ENCODE assay signal across 8 mouse cellular contexts in the genomic region with DNA sequence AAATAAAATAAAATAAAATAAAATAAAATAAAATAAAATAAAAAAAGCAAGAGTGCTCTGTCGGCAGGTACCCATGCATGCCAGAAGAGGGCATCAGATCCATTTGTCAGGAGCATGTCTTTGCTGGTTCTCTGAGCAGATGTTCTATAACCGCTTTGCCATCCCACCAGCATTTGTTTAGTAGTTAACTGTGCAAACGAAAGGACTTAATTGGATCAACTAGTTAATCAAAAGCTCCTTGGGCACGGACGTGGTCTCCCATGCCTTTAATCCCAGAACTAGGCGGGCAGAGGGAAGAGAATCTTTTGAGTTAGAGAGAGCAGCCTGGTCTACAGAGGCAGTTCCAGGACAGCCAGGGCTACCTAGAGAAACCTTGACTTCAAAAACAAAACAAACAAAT. TPM values are rescaled to one million over a fixed set of nuclear protein-coding genes. Genes with fewer than 3 reads are reported as not detected.
DNase-seq lines count a peak whose midpoint lies in the region; ATAC-seq and TF ChIP-seq lines count a peak whose summit lies in the region.

No protein-coding gene starts in this region.

- H3K4me2 ChIP-seq in heart, embryonic 13.5 days = peak overlapping the region; percentile 73
- H3K4me2 ChIP-seq in CH12.LX (ENCODE audit: insufficient read depth, low read depth, poor library complexity, severe bottlenecking) = peak overlapping the region; percentile 93

- H3K79me2 ChIP-seq in CH12.LX (replicated peaks; ENCODE audit: control insufficient read depth, extremely low read depth, insufficient read depth, poor library complexity, severe bottlenecking) = no peaks in the 10 kb centered on the region

- no peaks in the 10 kb centered on the region for H3K36me3 ChIP-seq in heart, embryonic 13.5 days
- H3K36me3 ChIP-seq in CH12.LX (replicated peaks in 1 of 2; ENCODE audit: control insufficient read depth in 1 of 2, insufficient read depth in 1 of 2, low read length in 1 of 2) = no peaks in the 10 kb centered on the region

- TF ChIP-seq EP300 in CH12.LX (IDR thresholded peaks at IDR 0.05; ENCODE audit: low read length) = no peak

- peak; percentile 23 to 72; a peak in 2 of 4 replicates for TF ChIP-seq CTCF in CH12.LX (conservative IDR thresholded peaks at IDR 0.05 in 1 of 2, IDR thresholded peaks at IDR 0.05 in 1 of 2; ENCODE audit: low read depth in 2 of 2, low read length in 2 of 2)

- ATAC-seq in heart, embryonic 13.5 days (ENCODE audit: extremely low read depth, insufficient number of reproducible peaks, low FRiP score, low TSS enrichment) = no peak

- H3K4me1 ChIP-seq in heart, embryonic 13.5 days = peaks cover 11% of the 10 kb centered on the region; the same call in 1 of the 2 replicates
- H3K4me1 ChIP-seq in CH12.LX (ENCODE audit: control insufficient read depth in 1 of 2, insufficient read depth in 2 of 2) = peaks cover 2 to 18% of the 10 kb centered on the region in 2 experiments; a peak in 3 of 4 replicates

- TF ChIP-seq RAD21 in CH12.LX (IDR thresholded peaks at IDR 0.05; ENCODE audit: low read depth, low read length) = peak; percentile 69

- H3K9me3 ChIP-seq in heart, embryonic 13.5 days = no peaks in the 10 kb centered on the region
- no peaks in the 10 kb centered on the region for H3K9me3 ChIP-seq in CH12.LX (replicated peaks; ENCODE audit: low read length)

- no peak for TF ChIP-seq POLR2A in CH12.LX (IDR thresholded peaks at IDR 0.05; ENCODE audit: low read depth, low read length)

- dilution Hi-C loops in CH12.LX (cut with MboI; ENCODE audit: extremely low pct_ligation_motif_present, extremely low pct_unique_long_range_greater_than_20kb, low sequenced_read_pairs) = no loop called here

- no peak overlapping the region for H3K27ac ChIP-seq in heart, embryonic 13.5 days (replicated peaks)
- no peak overlapping the region for H3K27ac ChIP-seq in CH12.LX (ENCODE audit: insufficient read depth, low read depth)

- H3K27me3 ChIP-seq in heart, embryonic 13.5 days (replicated peaks) = peaks cover 83% of the 10 kb centered on the region
- H3K27me3 ChIP-seq in CH12.LX (replicated peaks) = peaks cover 32% of the 10 kb centered on the region

- H3K9ac ChIP-seq in heart, embryonic 13.5 days = no peak overlapping the region
- H3K9ac ChIP-seq in CH12.LX (ENCODE audit: insufficient read depth, low read depth) = no peak overlapping the region

- peak overlapping the region; percentile 52 for H3K4me3 ChIP-seq in heart, embryonic 13.5 days
- no peak overlapping the region for H3K4me3 ChIP-seq in CH12.LX (replicated peaks in 1 of 3; ENCODE audit: low read depth in 2 of 3, low read length in 2 of 3, poor library complexity in 1 of 3)

- in situ Hi-C loops in CH12.LX (cut with MboI; ENCODE audit: low pct_ligation_motif_present, low pct_unique_long_range_greater_than_20kb, low sequenced_read_pairs) = loop anchor here (10.0 kb wide), 1 partner anchor 178 kb away; no protein-coding TSS in a partner anchor

- no peak for DNase-seq in heart, postnatal 4 days
- peak; percentile 62 for DNase-seq in CH12.LX (ENCODE audit: extremely low read depth)
- DNase-seq in embryo, embryonic 11 days = peak; percentile 72
- peak; percentile 23 to 30 for DNase-seq in kidney, postnatal 36 days
- DNase-seq in retina, postnatal 1 day = peak; percentile 92
- no peak for DNase-seq in gastrocnemius, adult 8-10 months (ENCODE audit: low spot score in 2 of 2)
- no peak for DNase-seq in testis, postnatal 14 days (ENCODE audit: low spot score)

- WGBS in heart, embryonic 13.5 days = 5% methylated on average over 6 of the region's 6 CpGs

TF ChIP-seq in CH12.LX, 34 proteins besides CTCF, POLR2A, EP300 and RAD21:
- no peak for TF ChIP-seq TBP (conservative IDR thresholded peaks at IDR 0.05; ENCODE audit: low read depth, low read length)
- no peak for TF ChIP-seq SIN3A (IDR thresholded peaks at IDR 0.05; ENCODE audit: low read length)
- TF ChIP-seq JUND (conservative IDR thresholded peaks at IDR 0.05; ENCODE audit: low read depth, low read length) = no peak
- peak; percentile 60 for TF ChIP-seq SMC3 (IDR thresholded peaks at IDR 0.05; ENCODE audit: low read depth, low read length)
- no peak for TF ChIP-seq PAX5 (IDR thresholded peaks at IDR 0.05; ENCODE audit: low read length)
- TF ChIP-seq MAX (IDR thresholded peaks at IDR 0.05; ENCODE audit: low read length) = no peak
- TF ChIP-seq GABPA (IDR thresholded peaks at IDR 0.05; ENCODE audit: insufficient replicate concordance, low read depth, low read length) = no peak
- no peak for TF ChIP-seq BHLHE40 (IDR thresholded peaks at IDR 0.05; ENCODE audit: low read depth, low read length)
- TF ChIP-seq USF1 (IDR thresholded peaks at IDR 0.05; ENCODE audit: low read depth, low read length) = no peak
- TF ChIP-seq ZKSCAN1 (IDR thresholded peaks at IDR 0.05; ENCODE audit: borderline replicate concordance, low read depth, low read length) = peak; percentile 48; the same call in 1 of the 2 replicates
- TF ChIP-seq E2F4 (IDR thresholded peaks at IDR 0.05; ENCODE audit: insufficient replicate concordance, low read depth, low read length) = no peak
- TF ChIP-seq ZC3H11A (IDR thresholded peaks at IDR 0.05; ENCODE audit: low read depth, low read length) = peak; percentile 38; the same call in 1 of the 2 replicates
- TF ChIP-seq MAFK (IDR thresholded peaks at IDR 0.05; ENCODE audit: insufficient replicate concordance, low read length) = no peak
- TF ChIP-seq MYC (IDR thresholded peaks at IDR 0.05; ENCODE audit: low read depth, low read length) = peak; percentile 55; the same call in 1 of the 2 replicates
- TF ChIP-seq POLR2AphosphoS2 (IDR thresholded peaks at IDR 0.05; ENCODE audit: low read depth, low read length) = no peak
- no peak for TF ChIP-seq MXI1 (IDR thresholded peaks at IDR 0.05; ENCODE audit: low read depth, low read length)
- no peak for TF ChIP-seq NELFE (IDR thresholded peaks at IDR 0.05; ENCODE audit: low read depth, low read length)
- TF ChIP-seq JUN (IDR thresholded peaks at IDR 0.05; ENCODE audit: insufficient read depth, low read depth, low read length) = peak; percentile 21; the same call in 1 of the 2 replicates
- no peak for TF ChIP-seq USF2 (conservative IDR thresholded peaks at IDR 0.05; ENCODE audit: low read depth, low read length)
- 0 out of 2 replicates have a peak, but pooled peaks have one; percentile 56 for TF ChIP-seq MAZ (IDR thresholded peaks at IDR 0.05; ENCODE audit: low read depth, low read length)
- no peak for TF ChIP-seq ZMIZ1 (IDR thresholded peaks at IDR 0.05; ENCODE audit: low read depth, low read length)
- no peak for TF ChIP-seq ELF1 (IDR thresholded peaks at IDR 0.05; ENCODE audit: low read depth, low read length)
- TF ChIP-seq CHD1 (IDR thresholded peaks at IDR 0.05; ENCODE audit: low read depth, low read length) = no peak
- TF ChIP-seq HCFC1 (IDR thresholded peaks at IDR 0.05; ENCODE audit: low read depth, low read length) = no peak
- TF ChIP-seq TCF12 (IDR thresholded peaks at IDR 0.05; ENCODE audit: low read depth, low read length) = 0 out of 2 replicates have a peak, but pooled peaks have one; percentile 40

RNA-seq across cellular contexts. Expression of a gene that starts 33.4 kb away (rescaled TPM):
- 1.3 and 1.5 TPM in 2 replicates for polyA plus RNA-seq in heart, embryonic 13.5 days (2015; fragmentation: Nextera tagmentation; extraction: Ambion mirVana)
- under 1 TPM; 0.57 to 0.70 TPM for total RNA-seq in heart, postnatal 4 days (2021)
- total RNA-seq in CH12.LX (2012; rRNA removed) (0.04 TPM in 1 of 2 replicates, not detected in the other), CH12.LX (2014; rRNA removed) (0.18 TPM in 1 of 2 replicates, not detected in the other)
- 0.27 TPM in 1 of 2 replicates, not detected in the other for polyA plus RNA-seq in CH12.LX (2012; ENCODE audit: insufficient read length, low read depth)
- under 1 TPM in 1 of 4 experiments, not detected in 3; 0.70 TPM for total RNA-seq in gastrocnemius, adult 8-10 months (2022)

RNA-seq across cellular contexts. Expression of a gene that starts 57.6 kb away (rescaled TPM):
- 3.3 and 5.9 TPM in 2 replicates for polyA plus RNA-seq in heart, embryonic 13.5 days (2015; fragmentation: Nextera tagmentation; extraction: Ambion mirVana)
- total RNA-seq in heart, postnatal 4 days (2021) = 100 to 1,000 TPM; 767 to 799 TPM
- total RNA-seq in CH12.LX (2012; rRNA removed) = 2,265 and 2,866 TPM in 2 replicates
- total RNA-seq in CH12.LX (2014; rRNA removed) = 36.0 and 51.9 TPM in 2 replicates
- polyA plus RNA-seq in CH12.LX (2012; ENCODE audit: insufficient read length, low read depth) = 1.6 and 4.1 TPM in 2 replicates
- 10 to 100 TPM; 18.8 to 38.2 (median 24.3) TPM for total RNA-seq in gastrocnemius, adult 8-10 months (2022)

RNA-seq across cellular contexts. Expression of a gene that starts 58.7 kb away (rescaled TPM):
- 28.3 and 29.4 TPM in 2 replicates for polyA plus RNA-seq in heart, embryonic 13.5 days (2015; fragmentation: Nextera tagmentation; extraction: Ambion mirVana)
- total RNA-seq in heart, postnatal 4 days (2021) = 100 to 1,000 TPM; 856 to 901 TPM
- total RNA-seq in CH12.LX (2012; rRNA removed) = 1,287 and 1,421 TPM in 2 replicates
- total RNA-seq in CH12.LX (2014; rRNA removed) = 18.3 and 39.4 TPM in 2 replicates
- polyA plus RNA-seq in CH12.LX (2012; ENCODE audit: insufficient read length, low read depth) = 7.2 and 12.1 TPM in 2 replicates
- 10 to 100 TPM; 19.4 to 22.9 (median 20.8) TPM for total RNA-seq in gastrocnemius, adult 8-10 months (2022)

Comparison
In these comparisons a context has a peak if more than half of its experiments do, and no peak if none do; other contexts are left out.
1. DNase-seq: peak in CH12.LX (single experiment), embryo, embryonic 11 days (single experiment), kidney, postnatal 36 days (2 of 2) and retina, postnatal 1 day (single experiment); none in heart, postnatal 4 days (single experiment), gastrocnemius, adult 8-10 months (0 of 2) and testis, postnatal 14 days (single experiment).